Mouse (Mus musculus): Measurements from ENCODE around the gene Kmt2e.

DNA sequence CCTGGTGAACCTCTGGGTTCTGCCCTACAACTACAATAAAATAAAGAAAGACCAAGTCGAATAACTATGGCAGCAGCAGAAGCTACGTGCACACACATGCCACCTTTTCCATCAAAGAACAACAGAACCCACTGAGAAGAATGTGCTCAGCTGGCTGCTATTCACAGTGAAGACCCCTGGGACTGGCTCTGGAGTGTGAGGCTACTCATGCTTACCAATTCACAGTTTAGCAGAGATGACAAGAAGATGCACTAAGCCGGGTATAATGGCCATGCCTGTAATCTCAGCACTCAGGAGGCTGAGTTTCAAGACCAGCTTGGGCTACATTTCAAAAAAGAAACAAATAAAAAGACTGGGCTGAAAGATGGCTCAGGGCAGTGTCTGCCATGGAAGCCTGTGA lies 82.7 kb downstream of the Kmt2e start:
- TF ChIP-seq CTCF (conservative IDR thresholded peaks at IDR 0.05; ENCODE audit: low read length), result no peak
- TF ChIP-seq POU5F1 (IDR thresholded peaks at IDR 0.05; ENCODE audit: borderline replicate concordance, low read length), result no peak
- no peak for TF ChIP-seq NANOG (IDR thresholded peaks at IDR 0.05; ENCODE audit: borderline replicate concordance, low read length)
